Mouse (Mus musculus) small intestine, adult 2 months (tissue): ENCODE measurements around the gene Zfp992. TPM values are rescaled to one million over a fixed set of nuclear protein-coding genes. Genes with fewer than 3 reads are reported as not detected.
"Not testable (repeated sequence)": the region's sequence is repeated elsewhere in the genome, so short reads cannot be mapped to it uniquely, and the experiment has no call there.

ENCODE experiments used
- H3K27ac ChIP-seq: fragments of 200-500 bp; 2 replicates; pipeline ENCODE4 v1.5.1; 2012; ENCODE audit warnings: low read depth, low read length, control low read depth, inconsistent platforms; ENCODE audit not compliant: insufficient read depth
- H3K27me3 ChIP-seq: fragments of 200-500 bp; 2 replicates; pipeline ENCODE4 v1.6.1; 2012; ENCODE audit warnings: mild to moderate bottlenecking, moderate library complexity, low read length, inconsistent platforms; ENCODE audit not compliant: control insufficient read depth, insufficient read depth
- H3K36me3 ChIP-seq: fragments of 200-500 bp; 2 replicates; pipeline ENCODE4 v1.6.1; 2012; ENCODE audit warnings: mild to moderate bottlenecking, low read length, control low read depth, inconsistent platforms; ENCODE audit not compliant: control insufficient read depth, insufficient read depth
- H3K4me1 ChIP-seq: fragments of 200-500 bp; 2 replicates; pipeline ENCODE4 v1.6.1; 2012; ENCODE audit warnings: low read length, inconsistent platforms, mixed read lengths; ENCODE audit not compliant: control insufficient read depth, insufficient read depth, insufficient read length
- H3K4me3 ChIP-seq: fragments of 200-500 bp; 2 replicates; pipeline ENCODE4 v1.5.1; 2012; ENCODE audit warnings: low read depth, mild to moderate bottlenecking, control low read depth, inconsistent platforms, low read length, moderate library complexity
- CTCF ChIP-seq: fragments of 200-500 bp; IDR thresholded peaks from 2 replicates; pipeline ENCODE4 v1.5.1; 2012; ENCODE audit warnings: low read depth, mild to moderate bottlenecking, control low read depth, inconsistent platforms, low read length, moderate library complexity, mixed read lengths; ENCODE audit not compliant: insufficient replicate concordance, insufficient read length; ENCODE audit errors: extremely low read depth
- POLR2A ChIP-seq: fragments of 200-500 bp; IDR thresholded peaks from 2 replicates; pipeline ENCODE4 v1.6.1; 2012; ENCODE audit warnings: low read depth, mild to moderate bottlenecking, control low read depth, inconsistent platforms, low read length, moderate library complexity
- WGBS: fragments of 180-500 bp; shearing (Covaris S2); methylation state at CpG from one replicate; pipeline ENCODE4 v1.1.7; 2018; 5-methylcytosine and 5-hydroxymethylcytosine counted together
- polyA plus RNA-seq: library from polyadenylated mRNA; depleted of rRNA; stranded (reverse); fragments of >200 nt; gene quantifications from 2 replicates; pipeline ENCODE4 v1.2.3, GENCODE M21; 2012

The Zfp992 gene
- polyA plus RNA-seq, 1 experiment, result 0.11 TPM

- H3K27ac ChIP-seq, H3K4me1 ChIP-seq, H3K27me3 ChIP-seq, H3K36me3 ChIP-seq, H3K4me3 ChIP-seq: not testable (repeated sequence)
- 76% methylated on average over 1 of the region's 1 CpGs for WGBS
Observed at GRCm38 (mm10) chr4:146491993-146492392, 43.2 kb downstream of the Zfp992 start.

- Histone ChIP-seq H3K27ac (no peak overlapping the region), H3K4me1 (no peaks in the 10 kb centered on the region), H3K36me3 (no peaks in the 10 kb centered on the region), H3K27me3 (no peaks in the 10 kb centered on the region), H3K4me3 (no peak overlapping the region)
- no peak for TF ChIP-seq CTCF
- no peak for TF ChIP-seq POLR2A
Observed at GRCm38 (mm10) chr4:146492439-146492838, 43.6 kb downstream of the Zfp992 start.

GRCm38 (mm10) chr4:146492851-146493250 is 44.0 kb downstream of the Zfp992 start:
- no peaks in the 10 kb centered on the region for H3K4me1 ChIP-seq
- H3K27me3 ChIP-seq, result no peaks in the 10 kb centered on the region
- TF ChIP-seq POLR2A, result no peak
- TF ChIP-seq CTCF, result no peak
- no peaks in the 10 kb centered on the region for H3K36me3 ChIP-seq
- WGBS, result 42% methylated on average over 1 of the region's 1 CpGs
- no peak overlapping the region for H3K27ac ChIP-seq
- H3K4me3 ChIP-seq, result no peak overlapping the region

- H3K36me3 ChIP-seq, H3K27me3 ChIP-seq, H3K4me3 ChIP-seq, H3K27ac ChIP-seq, H3K4me1 ChIP-seq: not testable (repeated sequence)
- WGBS, result 87% methylated on average over 6 of the region's 6 CpGs
Observed at GRCm38 (mm10) chr4:146493319-146493907, 44.6 kb downstream of the Zfp992 start.

GRCm38 (mm10) chr4:146494980-146495379 is 46.2 kb downstream of the Zfp992 start:
- H3K27ac ChIP-seq, result no peak overlapping the region
- H3K4me3 ChIP-seq, result no peak overlapping the region
- H3K36me3 ChIP-seq, result no peaks in the 10 kb centered on the region
- no peaks in the 10 kb centered on the region for H3K27me3 ChIP-seq
- 65% methylated on average over 4 of the region's 4 CpGs for WGBS
- TF ChIP-seq CTCF (no peak), POLR2A (no peak)
- H3K4me1 ChIP-seq, result no peaks in the 10 kb centered on the region

- not testable (repeated sequence) for H3K4me3 ChIP-seq, H3K36me3 ChIP-seq, H3K27me3 ChIP-seq, H3K4me1 ChIP-seq, H3K27ac ChIP-seq
- WGBS, result 74% methylated on average over 9 of the region's 9 CpGs
Observed at GRCm38 (mm10) chr4:146497695-146498275, 49.0 kb downstream of the Zfp992 start.

- H3K27ac ChIP-seq, H3K27me3 ChIP-seq, H3K4me3 ChIP-seq, H3K36me3 ChIP-seq, H3K4me1 ChIP-seq: not testable (repeated sequence)
- WGBS, result 84% methylated on average over 4 of the region's 4 CpGs
Observed at GRCm38 (mm10) chr4:146501727-146502126, 52.9 kb downstream of the Zfp992 start, which contains the start of gene Zfp981. Gene Zfp981, plus strand, starts transcription at chr4:146502027.

- 94% methylated on average over 22 of the region's 24 CpGs for WGBS
- not testable (repeated sequence) for H3K27ac ChIP-seq, H3K4me3 ChIP-seq, H3K36me3 ChIP-seq, H3K4me1 ChIP-seq, H3K27me3 ChIP-seq
Observed at GRCm38 (mm10) chr4:146509029-146509428, 60.2 kb downstream of the Zfp992 start.

- H3K4me3 ChIP-seq, H3K4me1 ChIP-seq, H3K27ac ChIP-seq, H3K36me3 ChIP-seq, H3K27me3 ChIP-seq: not testable (repeated sequence)
Observed at GRCm38 (mm10) chr4:146511871-146512270, 63.0 kb downstream of the Zfp992 start.
